Mouse (Mus musculus) forebrain, embryonic 11.5 days (tissue): Measurements from ENCODE around the gene C1qtnf5. TPM values are rescaled to one million over a fixed set of nuclear protein-coding genes. Genes with fewer than 3 reads are reported as not detected.

ENCODE experiments used
- polyA plus RNA-seq: library from polyadenylated mRNA; unstranded; fragments of >200 nt; fragmentation: Nextera tagmentation; extraction: Ambion mirVana; gene quantifications from 2 replicates; pipeline ENCODE4 v1.2.1, GENCODE M21; 2014

C1qtnf5 gene
- polyA plus RNA-seq, 1 experiment from 2014 or later: 0.47 TPM

Other genes starting within 250 kb of the C1qtnf5 start
- gene Thy1, start 63.9 kb upstream of the C1qtnf5 start, polyA plus RNA-seq: not detected in 2 replicates
- gene Usp2, start 40.2 kb upstream of the C1qtnf5 start, polyA plus RNA-seq: 8.9 and 12.7 TPM in 2 replicates
- gene Mfrp, start 5.5 kb upstream of the C1qtnf5 start, polyA plus RNA-seq: 0.11 TPM in 1 of 2 replicates, not detected in the other
- gene Gm49380, start 6.3 kb downstream of the C1qtnf5 start, polyA plus RNA-seq: 0.97 TPM in 1 of 2 replicates, not detected in the other
- 82.3 and 85.2 TPM in 2 replicates for gene Rnf26, start 6.3 kb downstream of the C1qtnf5 start, polyA plus RNA-seq
- gene Mcam, start 27.2 kb downstream of the C1qtnf5 start, polyA plus RNA-seq: 12.9 and 14.8 TPM in 2 replicates
- 25.9 and 26.2 TPM in 2 replicates for gene Cbl, start 126.8 kb downstream of the C1qtnf5 start, polyA plus RNA-seq
- gene Ccdc153, start 133.4 kb downstream of the C1qtnf5 start, polyA plus RNA-seq: not detected in 2 replicates
- gene Pdzd3, start 144.2 kb downstream of the C1qtnf5 start, polyA plus RNA-seq: 0.16 TPM in 2 replicates
- 3.2 and 3.6 TPM in 2 replicates for gene Nlrx1, start 161.4 kb downstream of the C1qtnf5 start, polyA plus RNA-seq
- gene Abcg4, start 181.4 kb downstream of the C1qtnf5 start, polyA plus RNA-seq: 6.7 and 9.6 TPM in 2 replicates
- 25.8 and 27.4 TPM in 2 replicates for gene Hinfp, start 198.4 kb downstream of the C1qtnf5 start, polyA plus RNA-seq
- 12.2 and 13.7 TPM in 2 replicates for gene C2cd2l, start 213.0 kb downstream of the C1qtnf5 start, polyA plus RNA-seq
- gene Dpagt1, start 218.8 kb downstream of the C1qtnf5 start, polyA plus RNA-seq: 47.7 and 49.1 TPM in 2 replicates
- gene H2afx, start 227.4 kb downstream of the C1qtnf5 start, polyA plus RNA-seq: 463 and 498 TPM in 2 replicates
- gene Hmbs, start 237.0 kb downstream of the C1qtnf5 start, polyA plus RNA-seq: 155 and 166 TPM in 2 replicates